Mouse (Mus musculus) limb, embryonic 10.5 days (tissue): ENCODE results near the gene Lrp8. TPM values are rescaled to one million over a fixed set of nuclear protein-coding genes. Genes with fewer than 3 reads are reported as not detected.

Source experiments
- DNase-seq: peaks from one replicate; pipeline ENCODE4 v3.0.0-alpha.2; 2017; ENCODE audit warnings: low spot score
- H3K27ac ChIP-seq: fragments of 300-500 bp; sonication (generic); 2 replicates; pipeline ENCODE4 v1.5.1; 2016; ENCODE audit warnings: mild to moderate bottlenecking
- H3K27me3 ChIP-seq: fragments of 300-500 bp; sonication (generic); 2 replicates; pipeline ENCODE4 v1.6.1; 2016; ENCODE audit warnings: low read depth, mild to moderate bottlenecking; ENCODE audit not compliant: poor library complexity, severe bottlenecking
- H3K36me3 ChIP-seq: fragments of 300-500 bp; sonication (generic); 2 replicates; pipeline ENCODE4 v1.6.1; 2016; ENCODE audit warnings: mild to moderate bottlenecking, moderate library complexity
- H3K4me1 ChIP-seq: fragments of 300-500 bp; sonication (generic); 2 replicates; pipeline ENCODE4 v1.6.1; 2016
- H3K4me3 ChIP-seq: fragments of 300-500 bp; sonication (generic); 2 replicates; pipeline ENCODE4 v1.5.1; 2016; ENCODE audit warnings: mild to moderate bottlenecking, moderate library complexity
- H3K9me3 ChIP-seq: fragments of 300-500 bp; sonication (generic); replicated peaks from 2 replicates; pipeline ENCODE4 v1.6.1; 2016; ENCODE audit warnings: mild to moderate bottlenecking
- whole genome bisulfite sequencing: fragments of 180-500 bp; shearing (Covaris S2); methylation state at CpG from one replicate; pipeline ENCODE4 v1.1.7; 2016; 5-methylcytosine and 5-hydroxymethylcytosine counted together
- polyA plus RNA-seq: library from polyadenylated mRNA; unstranded; fragments of >200 nt; fragmentation: Nextera tagmentation; extraction: Ambion mirVana; gene quantifications from 2 replicates; pipeline ENCODE4 v1.2.1, GENCODE M21; 2016

The Lrp8 gene
- polyA plus RNA-seq, 1 experiment from 2014 or later, result 7.9 TPM

GRCm38 (mm10) chr4:107816459-107816858 is 14.4 kb downstream of the Lrp8 start:
- 86% methylated on average over 4 of the region's 4 CpGs for WGBS
- no peak overlapping the region for H3K4me3 ChIP-seq
- H3K27me3 ChIP-seq, result no peaks in the 10 kb centered on the region
- no peak for DNase-seq
- H3K9me3 ChIP-seq, result no peaks in the 10 kb centered on the region
- no peak overlapping the region for H3K27ac ChIP-seq
- peaks cover 28% of the 10 kb centered on the region for H3K4me1 ChIP-seq
- 0 out of 2 replicates have a peak, but pooled peaks cover 2% of the 10 kb centered on the region for H3K36me3 ChIP-seq

- H3K4me3 ChIP-seq, result no peak overlapping the region
- 57% methylated on average over 6 of the region's 6 CpGs for WGBS
- H3K27me3 ChIP-seq, result no peaks in the 10 kb centered on the region
- 0 out of 2 replicates have a peak overlapping the region, but pooled peaks have one; percentile 32 for H3K27ac ChIP-seq
- H3K9me3 ChIP-seq, result no peaks in the 10 kb centered on the region
- no peak for DNase-seq
- H3K36me3 ChIP-seq, result 0 out of 2 replicates have a peak, but pooled peaks cover 2% of the 10 kb centered on the region
- peaks cover 27% of the 10 kb centered on the region for H3K4me1 ChIP-seq
These were observed 15.4 kb downstream of the Lrp8 start for GRCm38 (mm10) chr4:107817463-107817862.

GRCm38 (mm10) chr4:107819990-107820719 is 18.1 kb downstream of the Lrp8 start:
- Histone ChIP-seq H3K4me3 (no peak overlapping the region), H3K27ac (peak overlapping the region; percentile 38), H3K27me3 (no peaks in the 10 kb centered on the region), H3K9me3 (no peaks in the 10 kb centered on the region), H3K4me1 (peaks cover 40% of the 10 kb centered on the region), H3K36me3 (0 out of 2 replicates have a peak, but pooled peaks cover under 1% of the 10 kb centered on the region)
- DNase-seq, result no peak
- 75% methylated on average over 16 of the region's 16 CpGs for WGBS

- DNase-seq, result no peak
- no peak overlapping the region for H3K4me3 ChIP-seq
- no peaks in the 10 kb centered on the region for H3K36me3 ChIP-seq
- H3K4me1 ChIP-seq, result peaks cover 37% of the 10 kb centered on the region
- no peaks in the 10 kb centered on the region for H3K9me3 ChIP-seq
- H3K27me3 ChIP-seq, result no peaks in the 10 kb centered on the region
- H3K27ac ChIP-seq, result peak overlapping the region; percentile 38; the same call in 1 of the 2 replicates
- 93% methylated on average over 8 of the region's 8 CpGs for WGBS
These were observed 19.0 kb downstream of the Lrp8 start for GRCm38 (mm10) chr4:107820856-107821619.

GRCm38 (mm10) chr4:107822936-107823411 is 20.9 kb downstream of the Lrp8 start:
- no peak for DNase-seq
- Histone ChIP-seq H3K4me1 (peaks cover 32% of the 10 kb centered on the region), H3K27ac (no peak overlapping the region; the same call in 1 of the 2 replicates), H3K9me3 (no peaks in the 10 kb centered on the region), H3K36me3 (peaks cover 2% of the 10 kb centered on the region; the same call in 1 of the 2 replicates), H3K4me3 (0 out of 2 replicates have a peak overlapping the region, but pooled peaks have one; percentile 5), H3K27me3 (no peaks in the 10 kb centered on the region)
- WGBS, result 37% methylated on average over 9 of the region's 9 CpGs

GRCm38 (mm10) chr4:107823511-107823910 is 21.4 kb downstream of the Lrp8 start:
- WGBS, result 46% methylated on average over 11 of the region's 11 CpGs
- Histone ChIP-seq H3K27ac (0 out of 2 replicates have a peak overlapping the region, but pooled peaks have one; percentile 39), H3K4me3 (no peak overlapping the region), H3K4me1 (peaks cover 36% of the 10 kb centered on the region), H3K27me3 (no peaks in the 10 kb centered on the region), H3K9me3 (no peaks in the 10 kb centered on the region), H3K36me3 (peaks cover 2% of the 10 kb centered on the region; the same call in 1 of the 2 replicates)
- DNase-seq, result peak; percentile 51

- peak overlapping the region; percentile 72 for H3K27ac ChIP-seq
- H3K27me3 ChIP-seq, result no peaks in the 10 kb centered on the region
- peaks cover 2% of the 10 kb centered on the region; the same call in 1 of the 2 replicates for H3K36me3 ChIP-seq
- 26% methylated on average over 10 of the region's 10 CpGs for WGBS
- no peak for DNase-seq
- no peaks in the 10 kb centered on the region for H3K9me3 ChIP-seq
- peaks cover 32% of the 10 kb centered on the region for H3K4me1 ChIP-seq
- H3K4me3 ChIP-seq, result no peak overlapping the region
These were observed 26.7 kb downstream of the Lrp8 start for GRCm38 (mm10) chr4:107828727-107829218.

GRCm38 (mm10) chr4:107829675-107830074 is 27.6 kb downstream of the Lrp8 start:
- 56% methylated on average over 2 of the region's 2 CpGs for WGBS
- Histone ChIP-seq H3K4me3 (no peak overlapping the region), H3K27ac (no peak overlapping the region), H3K9me3 (no peaks in the 10 kb centered on the region), H3K27me3 (no peaks in the 10 kb centered on the region), H3K36me3 (peaks cover 5% of the 10 kb centered on the region; the same call in 1 of the 2 replicates), H3K4me1 (peaks cover 30% of the 10 kb centered on the region)
- DNase-seq, result no peak

GRCm38 (mm10) chr4:107830189-107830588 is 28.1 kb downstream of the Lrp8 start:
- Histone ChIP-seq H3K27me3 (no peaks in the 10 kb centered on the region), H3K4me1 (peaks cover 30% of the 10 kb centered on the region), H3K4me3 (no peak overlapping the region), H3K36me3 (peaks cover 9% of the 10 kb centered on the region; the same call in 1 of the 2 replicates), H3K9me3 (no peaks in the 10 kb centered on the region), H3K27ac (no peak overlapping the region)
- WGBS, result 82% methylated on average over 10 of the region's 10 CpGs
- no peak for DNase-seq

- Histone ChIP-seq H3K27me3 (no peaks in the 10 kb centered on the region), H3K9me3 (no peaks in the 10 kb centered on the region), H3K36me3 (peaks cover 11% of the 10 kb centered on the region), H3K4me1 (peaks cover 33% of the 10 kb centered on the region), H3K27ac (no peak overlapping the region; the same call in 1 of the 2 replicates), H3K4me3 (no peak overlapping the region)
- DNase-seq, result no peak
- 82% methylated on average over 7 of the region's 7 CpGs for WGBS
These were observed 28.8 kb downstream of the Lrp8 start for GRCm38 (mm10) chr4:107830821-107831221.

- H3K36me3 ChIP-seq, result peaks cover 18% of the 10 kb centered on the region
- DNase-seq, result no peak
- H3K9me3 ChIP-seq, result no peaks in the 10 kb centered on the region
- no peak overlapping the region for H3K4me3 ChIP-seq
- H3K27me3 ChIP-seq, result no peaks in the 10 kb centered on the region
- WGBS, result 93% methylated on average over 6 of the region's 6 CpGs
- no peak overlapping the region for H3K27ac ChIP-seq
- H3K4me1 ChIP-seq, result peaks cover 41% of the 10 kb centered on the region
These were observed 29.6 kb downstream of the Lrp8 start for GRCm38 (mm10) chr4:107831678-107832077.

- Histone ChIP-seq H3K4me3 (no peak overlapping the region), H3K4me1 (peaks cover 40% of the 10 kb centered on the region), H3K36me3 (peaks cover 20% of the 10 kb centered on the region), H3K27me3 (no peaks in the 10 kb centered on the region), H3K27ac (no peak overlapping the region), H3K9me3 (no peaks in the 10 kb centered on the region)
- no peak for DNase-seq
- WGBS, result 85% methylated on average over 5 of the region's 5 CpGs
These were observed 31.5 kb downstream of the Lrp8 start for GRCm38 (mm10) chr4:107833525-107833924.
